Mouse (Mus musculus) CH12.LX (cell line): Measurements from ENCODE around the gene Parvg. TPM values are rescaled to one million over a fixed set of nuclear protein-coding genes. Genes with fewer than 3 reads are reported as not detected.

ENCODE experiments used
- DNase-seq: peaks from one replicate; pipeline ENCODE4 v3.0.0-alpha.2; 2013; ENCODE audit errors: extremely low read depth
- H3K27ac ChIP-seq: 2 replicates; pipeline ENCODE4 v1.5.1; 2012; ENCODE audit warnings: low read depth, mild to moderate bottlenecking, control low read depth, moderate library complexity; ENCODE audit not compliant: insufficient read depth
- H3K27me3 ChIP-seq: replicated peaks from 2 replicates; pipeline ENCODE3; 2012; ENCODE audit warnings: inconsistent platforms
- H3K36me3 ChIP-seq, 2 experiments: replicated peaks in 1 of 2; 2 replicates each; pipeline versions ENCODE3 to v1.6.1; 2012; ENCODE audit warnings: inconsistent platforms in 1 of 2, low read length in 1 of 2, mild to moderate bottlenecking in 1 of 2, mixed read lengths in 1 of 2, moderate library complexity in 1 of 2; ENCODE audit not compliant: control insufficient read depth in 1 of 2, insufficient read depth in 1 of 2
- H3K4me1 ChIP-seq, 2 experiments: 2 replicates each; pipeline ENCODE4 v1.6.1; 2012; ENCODE audit warnings: inconsistent platforms in 1 of 2, moderate library complexity in 1 of 2; ENCODE audit not compliant: insufficient read depth in 2 of 2, control insufficient read depth in 1 of 2
- H3K4me2 ChIP-seq: 2 replicates; pipeline ENCODE4 v1.6.1; 2012; ENCODE audit warnings: low read depth, mild to moderate bottlenecking, control low read depth; ENCODE audit not compliant: poor library complexity, insufficient read depth, severe bottlenecking
- H3K4me3 ChIP-seq, 3 experiments: fragments of 150-350 bp in 1 of 3; sonication (generic) in 1 of 3; replicated peaks in 1 of 3; 2 replicates each; pipeline versions ENCODE3 to v1.5.1; 2011 to 2012; ENCODE audit warnings: low read depth in 2 of 3, low read length in 2 of 3, mild to moderate bottlenecking in 2 of 3, moderate library complexity in 2 of 3, control low read depth in 1 of 3, improper control_type of control experiment in 1 of 3, inconsistent platforms in 1 of 3, mixed read lengths in 1 of 3; ENCODE audit not compliant: poor library complexity in 1 of 3
- H3K79me2 ChIP-seq: replicated peaks from 2 replicates; pipeline ENCODE4 v1.6.1; 2012; ENCODE audit warnings: mild to moderate bottlenecking, moderate library complexity; ENCODE audit not compliant: control insufficient read depth, poor library complexity, insufficient read depth, severe bottlenecking; ENCODE audit errors: extremely low read depth
- H3K9ac ChIP-seq: 2 replicates; pipeline ENCODE4 v1.6.1; 2012; ENCODE audit warnings: low read depth, mild to moderate bottlenecking, control low read depth, moderate library complexity; ENCODE audit not compliant: insufficient read depth
- H3K9me3 ChIP-seq: replicated peaks from 2 replicates; pipeline ENCODE3; 2012; ENCODE audit warnings: low read length, inconsistent platforms, mixed read lengths
- BHLHE40 ChIP-seq: IDR thresholded peaks from 2 replicates; pipeline ENCODE4 v1.6.1; 2011; ENCODE audit warnings: mild to moderate bottlenecking, low read depth, low read length, improper control_type of control experiment
- CHD1 ChIP-seq: IDR thresholded peaks from 2 replicates; pipeline ENCODE4 v1.6.1; 2012; ENCODE audit warnings: low read depth, low read length, improper control_type of control experiment, inconsistent platforms
- CHD2 ChIP-seq: IDR thresholded peaks from 2 replicates; pipeline ENCODE4 v1.6.1; 2011; ENCODE audit warnings: low read length, improper control_type of control experiment
- CTCF ChIP-seq, 2 experiments: IDR thresholded peaks in 1 of 2; conservative IDR thresholded peaks in 1 of 2; 2 replicates each; pipeline ENCODE4 v1.5.1; 2011 to 2012; ENCODE audit warnings: low read depth in 2 of 2, low read length in 2 of 2, improper control_type of control experiment in 1 of 2, inconsistent platforms in 1 of 2, mild to moderate bottlenecking in 1 of 2, moderate library complexity in 1 of 2
- E2F4 ChIP-seq: IDR thresholded peaks from 2 replicates; pipeline ENCODE4 v1.6.1; 2011; ENCODE audit warnings: low read depth, low read length, improper control_type of control experiment; ENCODE audit not compliant: insufficient replicate concordance
- ELF1 ChIP-seq: IDR thresholded peaks from 2 replicates; pipeline ENCODE4 v1.6.1; 2014; ENCODE audit warnings: low read depth, mild to moderate bottlenecking, inconsistent platforms, low read length, improper control_type of control experiment
- EP300 ChIP-seq: IDR thresholded peaks from 2 replicates; pipeline ENCODE4 v1.6.1; 2011; ENCODE audit warnings: low read length, improper control_type of control experiment
- IRF4 ChIP-seq: IDR thresholded peaks from 2 replicates; pipeline ENCODE4 v1.6.1; 2014; ENCODE audit warnings: low read depth, mild to moderate bottlenecking, inconsistent platforms, low read length, improper control_type of control experiment
- JUN ChIP-seq: IDR thresholded peaks from 2 replicates; pipeline ENCODE4 v1.6.1; 2011; ENCODE audit warnings: low read depth, mild to moderate bottlenecking, low read length, improper control_type of control experiment, moderate library complexity; ENCODE audit not compliant: insufficient read depth
- KAT2A ChIP-seq: IDR thresholded peaks from 2 replicates; pipeline ENCODE4 v1.6.1; 2012; ENCODE audit warnings: low read length, improper control_type of control experiment, inconsistent platforms; ENCODE audit not compliant: insufficient replicate concordance
- MAFK ChIP-seq: IDR thresholded peaks from 2 replicates; pipeline ENCODE4 v1.6.1; 2011; ENCODE audit warnings: low read length, improper control_type of control experiment; ENCODE audit not compliant: insufficient replicate concordance
- MAX ChIP-seq: IDR thresholded peaks from 2 replicates; pipeline ENCODE4 v1.6.1; 2011; ENCODE audit warnings: low read length, improper control_type of control experiment
- MAZ ChIP-seq: IDR thresholded peaks from 2 replicates; pipeline ENCODE4 v1.6.1; 2012; ENCODE audit warnings: low read depth, mild to moderate bottlenecking, inconsistent platforms, low read length, improper control_type of control experiment, moderate library complexity
- NELFE ChIP-seq: IDR thresholded peaks from 2 replicates; pipeline ENCODE4 v1.6.1; 2011; ENCODE audit warnings: low read depth, low read length, improper control_type of control experiment
- NRF1 ChIP-seq: IDR thresholded peaks from 2 replicates; pipeline ENCODE4 v1.6.1; 2014; ENCODE audit warnings: low read depth, mild to moderate bottlenecking, inconsistent platforms, low read length, improper control_type of control experiment, moderate library complexity
- PAX5 ChIP-seq: IDR thresholded peaks from 2 replicates; pipeline ENCODE4 v1.6.1; 2012; ENCODE audit warnings: low read length, inconsistent platforms, mixed read lengths
- POLR2A ChIP-seq: IDR thresholded peaks from 2 replicates; pipeline ENCODE4 v1.6.1; 2011; ENCODE audit warnings: low read depth, mild to moderate bottlenecking, improper control_type of control experiment, low read length
- POLR2AphosphoS2 ChIP-seq: IDR thresholded peaks from 2 replicates; pipeline ENCODE4 v1.6.1; 2011; ENCODE audit warnings: low read depth, low read length, improper control_type of control experiment
- RAD21 ChIP-seq: IDR thresholded peaks from 2 replicates; pipeline ENCODE4 v1.6.1; 2011; ENCODE audit warnings: low read depth, mild to moderate bottlenecking, low read length, improper control_type of control experiment, moderate library complexity
- RCOR1 ChIP-seq: conservative IDR thresholded peaks from 2 replicates; pipeline ENCODE4 v1.6.1; 2012; ENCODE audit warnings: low read depth, mild to moderate bottlenecking, inconsistent platforms, low read length, improper control_type of control experiment
- SMC3 ChIP-seq: IDR thresholded peaks from 2 replicates; pipeline ENCODE4 v1.6.1; 2011; ENCODE audit warnings: low read depth, low read length, improper control_type of control experiment
- TCF12 ChIP-seq: IDR thresholded peaks from 2 replicates; pipeline ENCODE4 v1.6.1; 2014; ENCODE audit warnings: low read depth, mild to moderate bottlenecking, inconsistent platforms, low read length, improper control_type of control experiment
- UBTF ChIP-seq: IDR thresholded peaks from 2 replicates; pipeline ENCODE4 v1.6.1; 2012; ENCODE audit warnings: low read depth, mild to moderate bottlenecking, inconsistent platforms, low read length, improper control_type of control experiment, moderate library complexity
- USF1 ChIP-seq: IDR thresholded peaks from 2 replicates; pipeline ENCODE4 v1.6.1; 2014; ENCODE audit warnings: low read depth, mild to moderate bottlenecking, inconsistent platforms, low read length, improper control_type of control experiment
- ZMIZ1 ChIP-seq: IDR thresholded peaks from 2 replicates; pipeline ENCODE4 v1.6.1; 2012; ENCODE audit warnings: low read depth, mild to moderate bottlenecking, inconsistent platforms, low read length, improper control_type of control experiment
- ZNF384 ChIP-seq: IDR thresholded peaks from 2 replicates; pipeline ENCODE4 v1.6.1; 2012; ENCODE audit warnings: low read depth, low read length, improper control_type of control experiment, inconsistent platforms
- dilution Hi-C: fragments of 300-500 bp; cut with MboI; formaldehyde crosslinking; loops from 2 replicates; pipeline ENCODE4 v1.14.3; 2020; ENCODE audit warnings: low sequenced_read_pairs; ENCODE audit not compliant: extremely low pct_unique_long_range_greater_than_20kb, extremely low pct_ligation_motif_present
- in situ Hi-C: fragments of 300-500 bp; cut with MboI; formaldehyde crosslinking; loops from 3 replicates; pipeline ENCODE4 v1.14.3; 2019; ENCODE audit warnings: low sequenced_read_pairs, low pct_ligation_motif_present, low pct_unique_long_range_greater_than_20kb, mixed read lengths
- polyA plus RNA-seq: library from polyadenylated mRNA; unstranded; fragments of >175 nt; gene quantifications from 2 replicates; pipeline ENCODE4 v1.2.1, GENCODE M21; 2012; ENCODE audit warnings: low read depth; ENCODE audit not compliant: insufficient read length
- total RNA-seq, 2 experiments: library from RNA; depleted of rRNA; stranded (reverse); fragments of 300-350 nt in 1 of 2; fragments of >200 nt in 1 of 2; gene quantifications; 2 replicates each; pipeline ENCODE4 v1.2.3; 2012 to 2014

Parvg gene
- total and polyA plus RNA-seq, 3 experiments, result 93.7 to 140 (median 98.3) TPM

DNA sequence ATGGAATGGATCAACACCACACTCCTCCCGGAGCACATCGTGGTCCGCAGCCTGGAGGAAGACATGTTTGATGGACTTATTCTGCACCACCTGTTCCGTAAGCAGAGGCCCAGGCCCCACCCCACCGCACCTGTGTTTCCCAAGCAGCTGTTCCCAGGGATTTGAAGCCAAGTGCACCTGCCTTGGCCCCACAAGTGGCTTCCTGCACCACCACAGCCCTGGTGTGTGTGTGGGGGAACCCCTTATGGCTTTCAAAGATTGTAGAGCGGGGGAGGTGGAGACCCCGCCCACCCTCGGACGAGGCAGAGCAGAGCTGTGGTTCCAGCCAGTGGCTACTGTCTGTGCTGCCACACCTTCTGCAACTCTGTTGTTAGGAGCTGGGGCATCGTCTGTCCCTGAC lies 5.0 kb downstream of the Parvg start:
- dilution Hi-C loops, result no loop called here
- H3K9me3 ChIP-seq, result no peaks in the 10 kb centered on the region

GRCm38 (mm10) chr15:84329940-84330339 lies 6.1 kb downstream of the Parvg start:
- no peak for DNase-seq
- Histone ChIP-seq H3K79me2 (peaks cover 21% of the 10 kb centered on the region), H3K27ac (no peak overlapping the region), H3K4me2 (no peak overlapping the region), H3K9ac (no peak overlapping the region), H3K27me3 (no peaks in the 10 kb centered on the region), H3K36me3 (peaks cover 78 to 88% of the 10 kb centered on the region in 2 experiments), H3K4me3 (no peak overlapping the region), H3K4me1 (peaks cover 6 to 39% of the 10 kb centered on the region in 2 experiments; a peak in 3 of 4 replicates), H3K9me3 (no peaks in the 10 kb centered on the region)
- in situ Hi-C loops (loop anchor here (5.0 kb wide), 1 partner anchor 48 kb away; no protein-coding TSS in a partner anchor), dilution Hi-C loops (no loop called here)
- TF ChIP-seq POLR2A (no peak), CTCF (conservative IDR thresholded peaks at IDR 0.05 in 1 of 2, IDR thresholded peaks at IDR 0.05 in 1 of 2; ENCODE audit: low read depth in 2 of 2, low read length in 2 of 2) (no peak), NELFE (no peak), BHLHE40 (no peak), CHD2 (no peak), ZNF384 (no peak)

More for the DNA sequence above, 5.0 kb downstream of the Parvg start:
- Histone ChIP-seq H3K36me3 (peaks cover 68 to 78% of the 10 kb centered on the region in 2 experiments), H3K4me1 (peaks cover 6 to 42% of the 10 kb centered on the region in 2 experiments; a peak in 3 of 4 replicates), H3K9ac (no peak overlapping the region), H3K79me2 (peaks cover 21% of the 10 kb centered on the region), H3K27ac (no peak overlapping the region), H3K4me3 (no peak overlapping the region), H3K4me2 (no peak overlapping the region), H3K27me3 (no peaks in the 10 kb centered on the region)
- in situ Hi-C loops, result loop anchor here (5.0 kb wide), 1 partner anchor 47 kb away; no protein-coding TSS in a partner anchor
- TF ChIP-seq KAT2A, result no peak
- 0 out of 2 replicates have a peak, but pooled peaks have one; percentile 20 for TF ChIP-seq TCF12
- TF ChIP-seq MAFK, result no peak
- no peak for TF ChIP-seq RCOR1
- TF ChIP-seq ZMIZ1, result no peak
- no peak for DNase-seq

DNA sequence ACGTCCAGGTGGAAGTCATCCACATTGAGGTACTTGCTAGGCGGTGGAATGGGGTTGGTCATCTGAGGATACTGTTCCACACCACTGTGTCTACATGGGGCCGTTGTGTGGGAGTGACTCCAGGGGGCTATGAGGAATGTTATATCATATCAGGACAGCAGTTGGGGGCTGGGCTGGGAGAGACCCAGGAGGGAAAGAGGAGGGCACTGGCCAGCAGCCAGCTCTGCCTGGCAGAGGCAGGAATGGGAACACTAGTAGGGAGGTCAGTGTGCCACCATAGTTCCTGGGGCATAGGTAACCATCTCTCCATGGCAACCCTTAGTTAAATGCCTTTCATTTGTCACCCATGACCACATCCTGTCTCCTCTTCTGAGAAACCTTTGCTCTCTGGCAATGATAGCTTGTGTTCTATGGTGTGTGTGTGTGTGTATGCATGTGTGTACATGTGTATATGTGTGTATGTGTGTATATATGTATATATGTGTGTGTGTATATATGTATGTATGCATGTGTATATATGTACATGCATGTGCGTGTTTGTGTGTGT lies 7.3 kb downstream of the Parvg start:
- Histone ChIP-seq H3K4me3 (no peak overlapping the region), H3K9ac (no peak overlapping the region), H3K27ac (no peak overlapping the region), H3K4me1 (peaks cover 4 to 35% of the 10 kb centered on the region in 2 experiments; a peak in 3 of 4 replicates), H3K27me3 (no peaks in the 10 kb centered on the region), H3K9me3 (no peaks in the 10 kb centered on the region), H3K79me2 (peaks cover 12% of the 10 kb centered on the region), H3K36me3 (peaks cover 90 to 98% of the 10 kb centered on the region in 2 experiments), H3K4me2 (no peak overlapping the region)
- in situ Hi-C loops (no loop called here), dilution Hi-C loops (no loop called here)
- TF ChIP-seq USF1 (no peak), ELF1 (no peak), JUN (no peak), MAFK (no peak), KAT2A (no peak), EP300 (no peak), NRF1 (no peak), CHD1 (no peak), POLR2AphosphoS2 (no peak), PAX5 (no peak), MAX (no peak), CHD2 (no peak), RAD21 (no peak), IRF4 (no peak), ZMIZ1 (no peak), MAZ (no peak), E2F4 (no peak), RCOR1 (no peak), SMC3 (no peak), UBTF (no peak)
- DNase-seq, result no peak
